Mouse (Mus musculus): Measurements from ENCODE around the gene Mesd.

Gene Mesd

DNA sequence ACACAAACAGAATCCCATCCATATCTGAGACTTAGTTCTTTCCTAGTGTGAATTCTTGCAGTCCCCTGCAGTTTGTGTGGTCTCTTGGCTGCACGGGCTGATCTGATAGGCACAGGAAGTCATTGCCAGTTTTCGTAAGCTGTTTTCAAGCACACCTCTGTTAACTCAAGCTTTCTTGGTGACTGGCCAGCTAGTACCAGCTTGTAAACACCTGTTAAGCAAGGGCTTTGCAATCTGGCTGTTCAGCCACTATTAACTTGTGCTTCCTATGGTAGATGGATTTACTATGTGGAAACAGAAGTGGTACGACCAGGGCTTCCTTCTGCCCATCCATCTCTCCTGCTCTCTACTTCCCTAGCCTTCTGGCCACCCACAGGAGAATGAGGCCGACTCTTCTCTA is 36.0 kb downstream of the Mesd start:
- DNase-seq = no peak

DNA sequence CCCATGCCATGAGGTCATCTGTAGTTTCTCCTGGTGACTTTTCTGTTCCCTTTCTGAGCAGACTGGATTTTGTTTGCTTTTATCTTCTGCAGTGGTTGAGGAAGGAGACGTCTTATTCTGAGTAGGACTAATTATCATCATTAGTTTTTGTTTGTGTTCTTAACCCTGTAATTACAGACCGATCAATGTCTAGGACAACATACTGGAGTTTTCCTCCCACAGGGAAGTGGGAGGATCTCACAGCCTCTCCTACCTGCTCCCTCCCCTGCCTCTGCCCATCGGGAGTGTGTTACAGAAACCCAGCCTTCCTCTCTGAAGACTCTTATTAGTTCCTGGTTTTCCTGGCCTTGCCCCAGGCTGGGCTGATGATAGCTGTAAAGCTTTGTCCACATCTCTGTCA is 37.4 kb downstream of the Mesd start:
- no peak for DNase-seq

DNA sequence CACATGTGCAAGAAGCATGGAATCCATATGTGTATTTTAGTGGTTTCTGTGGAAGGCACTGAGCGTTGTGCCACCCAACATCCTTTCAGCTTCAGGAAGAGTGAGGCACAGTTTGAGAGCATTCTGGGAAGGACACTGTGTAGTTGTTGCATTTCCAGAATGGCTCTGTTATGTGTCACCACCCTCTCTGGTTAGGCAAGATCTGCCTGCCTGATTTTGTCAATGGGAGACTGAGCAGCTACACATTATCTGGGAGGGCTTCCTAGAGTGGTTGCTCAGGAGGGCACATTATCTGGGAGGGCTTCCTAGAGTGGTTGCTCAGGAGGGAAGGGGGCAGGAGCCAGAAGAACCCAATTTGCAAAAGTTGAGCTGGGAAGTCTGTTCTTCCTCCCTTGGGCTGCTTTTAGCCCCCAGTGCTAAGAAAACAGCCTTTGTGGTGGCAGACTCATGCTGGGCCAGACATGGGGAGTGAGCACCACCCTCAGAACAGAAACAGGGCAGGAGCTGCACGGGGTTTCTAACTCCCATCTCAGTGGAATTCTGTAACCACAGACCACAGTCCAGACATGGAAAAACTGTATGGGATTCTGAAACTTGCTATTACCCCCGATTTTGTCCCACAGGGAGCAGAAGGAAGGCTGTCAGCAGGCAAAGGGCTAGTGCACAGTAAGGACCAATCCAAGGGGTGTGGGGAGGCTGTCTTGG is 54.9 kb downstream of the Mesd start:
- DNase-seq = no peak

DNA sequence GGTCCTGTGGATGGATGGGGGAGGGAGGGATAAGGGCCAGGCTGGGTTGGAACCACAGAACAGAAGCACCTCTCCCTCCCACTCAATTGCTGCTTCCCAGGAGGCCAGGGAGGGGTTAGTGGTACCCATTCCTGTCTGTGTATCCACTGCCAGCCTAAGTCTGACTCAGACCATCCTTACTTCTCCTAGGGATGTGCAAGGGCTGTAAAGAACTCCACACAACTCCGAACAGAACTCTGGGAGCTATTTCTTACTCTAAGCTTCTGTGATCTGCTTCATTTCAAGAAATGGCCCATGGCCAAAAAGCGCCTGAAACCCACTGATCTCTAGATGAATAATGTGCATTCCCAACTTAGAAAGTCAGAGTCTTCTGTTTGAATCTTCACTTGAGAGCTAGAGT is 55.9 kb downstream of the Mesd start:
- DNase-seq = no peak

DNA sequence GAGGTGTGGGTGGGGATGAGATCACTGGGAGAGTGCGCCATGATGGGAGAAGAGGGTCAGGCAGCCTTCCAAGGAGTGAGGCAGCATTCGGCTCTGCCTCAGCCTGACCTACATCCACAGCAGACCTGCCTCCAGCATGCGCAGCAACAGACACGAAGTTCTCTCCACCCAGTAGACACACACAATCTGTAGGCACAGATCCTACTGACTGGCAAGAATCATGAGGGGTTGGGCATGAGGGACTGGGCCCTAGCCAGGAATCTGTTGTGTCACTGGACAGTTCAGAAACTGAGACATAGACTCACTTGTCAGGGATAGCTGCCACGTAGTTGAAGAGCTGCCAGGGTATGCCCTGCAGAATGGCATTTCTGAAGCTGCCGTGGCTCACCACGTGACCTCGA is 57.4 kb downstream of the Mesd start:
- no peak for DNase-seq

DNA sequence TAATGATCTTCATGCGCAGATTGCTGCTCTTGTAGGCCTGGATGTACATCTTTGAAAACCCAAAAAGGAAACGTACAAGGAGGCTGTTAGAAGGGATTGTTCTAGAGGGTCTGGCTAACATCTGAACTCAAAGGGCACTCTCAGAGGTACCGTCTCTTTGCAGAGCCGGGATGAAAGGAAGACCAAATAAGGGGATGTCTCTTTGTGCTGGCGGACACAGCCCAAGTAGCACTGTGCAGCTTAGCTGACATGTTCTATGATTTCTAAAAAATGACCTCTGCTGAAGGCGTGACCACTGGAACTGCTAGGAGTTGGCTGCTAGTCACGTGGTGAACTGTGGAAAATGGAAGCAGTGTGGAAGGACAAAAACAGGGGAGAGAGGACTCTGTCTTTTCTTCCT is 64.5 kb downstream of the Mesd start:
- DNase-seq = no peak

DNA sequence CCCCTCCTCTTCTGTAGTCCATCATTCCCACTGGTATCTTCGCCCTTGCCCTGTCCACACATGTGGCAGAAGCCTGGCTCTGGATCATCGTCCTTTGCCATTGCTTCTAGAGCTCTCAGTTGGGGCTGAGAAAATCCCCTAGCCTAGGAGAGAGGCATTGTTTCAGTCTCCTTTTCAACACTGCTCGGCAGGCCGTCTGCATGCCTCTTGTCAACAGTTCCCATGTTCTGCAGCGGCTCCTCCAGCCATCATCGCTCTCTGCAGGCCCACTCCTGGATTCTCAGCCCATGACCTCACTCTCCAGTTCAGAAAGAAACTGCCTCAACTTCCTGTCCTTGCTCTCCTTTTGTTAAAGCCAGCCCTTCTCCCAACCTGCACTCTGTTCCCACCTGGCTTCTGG is 65.4 kb downstream of the Mesd start:
- no peak for DNase-seq

All from thymus, postnatal 25 days (tissue).